Mouse (Mus musculus) liver, embryonic 14.5 days (tissue): ENCODE data around the gene Pld1. TPM values are rescaled to one million over a fixed set of nuclear protein-coding genes. Genes with fewer than 3 reads are reported as not detected.

Experiments used
- ATAC-seq: fragments of 200-750 bp; cut with Nextera tagmentation; 2 replicates; pipeline ENCODE4 v1.8.0; 2017; ENCODE audit warnings: moderate number of reproducible peaks, mild to moderate bottlenecking, moderate library complexity; ENCODE audit not compliant: insufficient read depth
- DNase-seq, 3 experiments: peaks; one replicate each; pipeline ENCODE4 v3.0.0-alpha.2; 2012 to 2013; ENCODE audit warnings: low read depth in 3 of 3, low spot score in 3 of 3
- H3K27ac ChIP-seq: fragments of 300-500 bp; sonication (generic); 2 replicates; pipeline ENCODE4 v1.5.1; 2014; ENCODE audit warnings: moderate library complexity, mild to moderate bottlenecking, control low read depth, inconsistent platforms
- H3K27me3 ChIP-seq: fragments of 300-500 bp; sonication (generic); 2 replicates; pipeline ENCODE4 v1.6.1; 2014; ENCODE audit warnings: mild to moderate bottlenecking, low read length, moderate library complexity; ENCODE audit not compliant: control insufficient read depth, insufficient read depth
- H3K36me3 ChIP-seq: fragments of 300-500 bp; sonication (generic); replicated peaks from 2 replicates; pipeline ENCODE4 v1.6.1; 2014; ENCODE audit warnings: low read depth; ENCODE audit not compliant: control insufficient read depth, insufficient read depth
- H3K4me1 ChIP-seq, 2 experiments: fragments of 200-500 bp in 1 of 2; fragments of 300-500 bp in 1 of 2; sonication (generic) in 1 of 2; replicated peaks; 2 replicates each; pipeline ENCODE4 v1.6.1; 2012 to 2014; ENCODE audit warnings: antibody characterized with exemption in 1 of 2, inconsistent platforms in 1 of 2, low read length in 1 of 2; ENCODE audit not compliant: control insufficient read depth in 2 of 2, insufficient read depth in 2 of 2
- H3K4me2 ChIP-seq: fragments of 300-500 bp; sonication (generic); 2 replicates; pipeline ENCODE4 v1.6.1; 2014; ENCODE audit warnings: low read depth, mild to moderate bottlenecking, control low read depth, moderate library complexity
- H3K4me3 ChIP-seq, 2 experiments: fragments of 200-500 bp in 1 of 2; fragments of 300-500 bp in 1 of 2; sonication (generic) in 1 of 2; 2 replicates each; pipeline ENCODE4 v1.5.1; 2012 to 2014; ENCODE audit warnings: low read depth in 2 of 2, low read length in 2 of 2, mild to moderate bottlenecking in 2 of 2, control low read depth in 1 of 2, inconsistent platforms in 1 of 2, moderate library complexity in 1 of 2; ENCODE audit not compliant: insufficient read depth in 1 of 2
- H3K9ac ChIP-seq: fragments of 300-500 bp; sonication (generic); replicated peaks from 2 replicates; pipeline ENCODE4 v1.6.1; 2014; ENCODE audit warnings: mild to moderate bottlenecking, control low read depth, moderate library complexity
- H3K9me3 ChIP-seq: fragments of 300-500 bp; sonication (generic); 2 replicates; pipeline ENCODE4 v1.6.1; 2016; ENCODE audit warnings: low read length, mixed read lengths; ENCODE audit not compliant: control insufficient read depth
- CTCF ChIP-seq: IDR thresholded peaks from 2 replicates; pipeline ENCODE4 v1.5.1; 2016; ENCODE audit warnings: antibody characterized with exemption, low read depth, control low read depth
- EP300 ChIP-seq: IDR thresholded peaks from 2 replicates; pipeline ENCODE4 v1.6.1; 2016; ENCODE audit warnings: antibody characterized with exemption, low read depth
- WGBS: fragments of 180-500 bp; shearing (Covaris S2); extraction: QIAGEN DNeasy Blood & Tissue Kit; methylation state at CpG from one replicate; pipeline ENCODE4 v1.1.7; 2014; ENCODE audit not compliant: insufficient replicate concordance; 5-methylcytosine and 5-hydroxymethylcytosine counted together
- polyA plus RNA-seq, 2 experiments: library from polyadenylated mRNA; depleted of rRNA in 1 of 2; stranded (reverse) in 1 of 2; unstranded in 1 of 2; fragments of >200 nt; fragmentation: Nextera tagmentation in 1 of 2; extraction: Ambion mirVana in 1 of 2; gene quantifications; 2 replicates each; pipeline versions ENCODE4 v1.2.1 to v1.2.3; 2012 to 2014

The Pld1 gene
- polyA plus RNA-seq, 2 experiments, result 2.9 to 4.4 TPM

DNA sequence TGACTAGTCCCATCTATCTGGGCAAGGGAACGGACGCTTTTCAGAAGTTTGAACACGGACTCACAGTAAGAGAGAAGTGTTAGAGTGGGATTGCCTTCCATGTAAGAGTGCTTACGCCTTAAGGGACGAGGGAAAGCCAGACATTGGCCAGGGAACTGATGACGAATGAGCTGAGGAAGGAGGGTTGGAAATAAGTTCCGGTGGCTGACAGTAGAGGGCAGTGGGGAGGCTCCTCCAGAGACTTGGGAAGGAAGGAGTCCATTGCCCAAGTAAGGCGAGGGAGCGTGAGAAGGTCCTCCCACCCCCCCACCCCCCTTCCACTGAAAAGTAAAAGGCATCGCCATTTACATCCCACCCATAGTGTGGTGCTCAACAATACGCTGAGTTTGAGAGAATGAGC, 69.2 kb downstream of the Pld1 start:
- Histone ChIP-seq H3K4me1 (no peaks in the 10 kb centered on the region), H3K27me3 (no peaks in the 10 kb centered on the region), H3K4me2 (no peak overlapping the region), H3K4me3 (no peak overlapping the region), H3K36me3 (no peaks in the 10 kb centered on the region), H3K27ac (no peak overlapping the region), H3K9me3 (no peaks in the 10 kb centered on the region), H3K9ac (no peak overlapping the region)
- TF ChIP-seq CTCF, result peak; percentile 28; the same call in 1 of the 2 replicates
- TF ChIP-seq EP300, result no peak
- no peak for ATAC-seq
- 66% methylated on average over 11 of the region's 11 CpGs for WGBS
- DNase-seq, result no peak

- DNase-seq, result no peak
- WGBS, result 59% methylated on average over 4 of the region's 4 CpGs
- TF ChIP-seq CTCF (no peak), EP300 (no peak)
- H3K4me2 ChIP-seq, result no peak overlapping the region
- no peaks in the 10 kb centered on the region for H3K9me3 ChIP-seq
- H3K4me3 ChIP-seq, result no peak overlapping the region
- no peaks in the 10 kb centered on the region for H3K36me3 ChIP-seq
- H3K9ac ChIP-seq, result no peak overlapping the region
- H3K4me1 ChIP-seq, result no peaks in the 10 kb centered on the region
- no peak overlapping the region for H3K27ac ChIP-seq
- H3K27me3 ChIP-seq, result no peaks in the 10 kb centered on the region
- ATAC-seq, result no peak
Measured at GRCm38 (mm10) chr3:28008369-28008768, 69.9 kb downstream of the Pld1 start.

- no peak overlapping the region for H3K9ac ChIP-seq
- no peaks in the 10 kb centered on the region for H3K4me1 ChIP-seq
- no peak overlapping the region for H3K4me2 ChIP-seq
- ATAC-seq, result no peak
- DNase-seq, result peak in 1 of 3 experiments; percentile 10
- no peak overlapping the region for H3K27ac ChIP-seq
- H3K4me3 ChIP-seq, result no peak overlapping the region
- H3K9me3 ChIP-seq, result no peaks in the 10 kb centered on the region
- H3K27me3 ChIP-seq, result no peaks in the 10 kb centered on the region
- TF ChIP-seq CTCF (no peak), EP300 (no peak)
- 50% methylated on average over 7 of the region's 7 CpGs for WGBS
- no peaks in the 10 kb centered on the region for H3K36me3 ChIP-seq
Measured at GRCm38 (mm10) chr3:28012177-28012576, 73.7 kb downstream of the Pld1 start.

DNA sequence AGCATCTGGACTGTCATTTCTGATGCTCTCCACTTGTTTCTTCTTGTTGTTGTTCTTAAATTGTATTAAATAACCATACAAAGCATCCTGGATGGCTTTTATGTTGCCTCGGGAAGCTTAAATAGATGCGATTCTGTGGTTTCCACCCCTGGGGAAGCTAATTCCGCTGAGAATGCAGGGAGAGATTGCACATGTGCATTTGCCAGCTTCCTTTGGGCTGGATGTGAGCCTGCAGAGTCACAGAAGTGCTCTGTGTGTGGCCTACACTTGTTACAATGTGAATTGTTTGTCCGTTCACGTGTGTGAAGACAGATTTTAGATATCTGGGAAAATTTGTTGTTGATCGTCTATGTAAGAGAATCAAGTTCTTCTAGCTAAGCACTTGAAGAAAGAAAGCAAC, 74.9 kb downstream of the Pld1 start:
- TF ChIP-seq EP300, result no peak
- TF ChIP-seq CTCF, result no peak
- DNase-seq (no peak), ATAC-seq (no peak)
- H3K4me2 ChIP-seq, result no peak overlapping the region
- H3K9ac ChIP-seq, result no peak overlapping the region
- no peak overlapping the region for H3K4me3 ChIP-seq
- H3K27ac ChIP-seq, result no peak overlapping the region
- H3K4me1 ChIP-seq, result no peaks in the 10 kb centered on the region
- H3K27me3 ChIP-seq, result no peaks in the 10 kb centered on the region
- H3K9me3 ChIP-seq, result no peaks in the 10 kb centered on the region
- no peaks in the 10 kb centered on the region for H3K36me3 ChIP-seq
- 68% methylated on average over 6 of the region's 6 CpGs for WGBS

DNA sequence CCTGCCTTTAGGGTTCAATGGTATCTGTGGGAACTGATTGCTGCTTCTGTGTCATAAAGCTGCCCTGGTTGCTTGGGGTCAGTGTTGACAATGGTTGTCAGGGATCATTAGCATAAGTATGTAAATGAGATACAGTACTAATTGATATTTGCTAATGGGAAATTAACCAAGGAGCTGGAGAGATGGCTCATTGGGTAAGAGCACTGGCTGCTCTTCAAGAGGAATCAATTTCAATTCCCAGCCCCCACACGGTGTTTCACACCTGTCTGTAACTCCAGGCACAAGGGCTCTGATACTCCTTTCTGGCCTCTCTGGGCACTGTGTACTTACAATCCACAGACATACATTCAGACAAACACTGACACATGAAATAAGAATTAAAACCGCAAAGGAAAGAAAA, 78.5 kb downstream of the Pld1 start:
- Histone ChIP-seq H3K9ac (no peak overlapping the region), H3K9me3 (no peaks in the 10 kb centered on the region), H3K36me3 (no peaks in the 10 kb centered on the region), H3K4me1 (no peaks in the 10 kb centered on the region; a peak in 1 of 4 replicates), H3K4me2 (no peak overlapping the region), H3K4me3 (no peak overlapping the region), H3K27ac (no peak overlapping the region), H3K27me3 (no peaks in the 10 kb centered on the region)
- WGBS, result 67% methylated on average over 2 of the region's 2 CpGs
- TF ChIP-seq EP300 (no peak), CTCF (no peak)
- ATAC-seq (no peak), DNase-seq (no peak)
